Mouse (Mus musculus): ENCODE measurements at regions not wholly inside any gene's neighbourhood (a gene's known extent, or its start where the extent isn't known, plus 50 kb on each side); places are given as distances from the start of the nearest gene placed in this dataset.
"Not testable (repeated sequence)": the region's sequence is repeated elsewhere in the genome, so short reads cannot be mapped to it uniquely, and the experiment has no call there.

GRCm38 (mm10) chr9:33624378-33624777 lies 861.3 kb upstream of the Kirrel3 start:
- Histone ChIP-seq H3K4me3 (ENCODE audit: inconsistent target) (no peak overlapping the region), H3K36me3 (ENCODE audit: inconsistent target) (no peaks in the 10 kb centered on the region), H3K27ac (no peak overlapping the region), H3K79me2 (ENCODE audit: inconsistent target) (no peaks in the 10 kb centered on the region)
- 80% methylated on average over 1 of the region's 1 CpGs for WGBS (ENCODE audit: missing documents)

DNA sequence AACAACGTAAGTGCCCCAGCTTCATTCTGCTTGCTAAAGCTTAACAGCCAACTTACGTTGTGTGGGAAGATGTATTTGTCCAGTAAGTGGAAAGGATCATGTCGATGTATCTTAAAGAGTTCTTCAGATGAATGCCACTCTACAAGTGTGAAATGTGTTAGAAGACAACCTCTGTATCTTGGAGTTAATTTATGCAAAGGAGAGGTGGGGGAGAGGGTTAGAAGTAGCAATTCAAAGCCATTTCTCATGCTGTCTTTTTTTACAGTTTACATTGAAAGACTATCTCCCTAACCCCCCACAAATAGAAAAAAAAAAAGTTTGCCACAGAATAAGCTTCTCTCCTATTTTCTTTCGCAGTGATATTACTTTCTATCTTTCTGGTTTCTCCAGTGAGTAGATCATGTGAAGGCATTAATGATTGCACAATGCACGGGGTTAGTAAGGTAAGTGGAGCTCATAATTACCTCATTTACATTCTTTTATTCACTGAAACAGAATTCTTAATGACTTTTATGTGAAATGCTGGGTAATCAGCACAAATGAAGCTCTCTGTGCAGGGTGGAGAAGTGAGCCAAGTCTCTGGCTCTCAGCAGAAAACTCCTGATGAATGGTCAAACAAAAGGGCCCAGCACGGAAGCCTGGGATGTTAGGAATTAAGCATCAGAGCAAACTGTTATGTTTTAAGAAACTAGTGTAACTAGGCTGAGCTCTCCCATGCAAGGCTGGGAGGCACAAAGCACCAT lies 855.8 kb upstream of the Kirrel3 start:
- no peaks in the 10 kb centered on the region for H3K36me3 ChIP-seq (ENCODE audit: inconsistent target)
- 76% methylated on average over 6 of the region's 6 CpGs for WGBS (ENCODE audit: missing documents)
- H3K27ac ChIP-seq, result no peak overlapping the region
- no peak overlapping the region for H3K4me3 ChIP-seq (ENCODE audit: inconsistent target)
- no peaks in the 10 kb centered on the region for H3K79me2 ChIP-seq (ENCODE audit: inconsistent target)

GRCm38 (mm10) chr9:33662978-33663377 lies 822.7 kb upstream of the Kirrel3 start:
- Histone ChIP-seq H3K4me3 (ENCODE audit: inconsistent target) (no peak overlapping the region), H3K27ac (no peak overlapping the region), H3K79me2 (ENCODE audit: inconsistent target) (no peaks in the 10 kb centered on the region), H3K36me3 (ENCODE audit: inconsistent target) (no peaks in the 10 kb centered on the region)
- 91% methylated on average over 5 of the region's 5 CpGs for WGBS (ENCODE audit: missing documents)

GRCm38 (mm10) chr9:33681129-33681528 lies 804.6 kb upstream of the Kirrel3 start:
- H3K4me3 ChIP-seq (ENCODE audit: inconsistent target), result no peak overlapping the region
- H3K36me3 ChIP-seq (ENCODE audit: inconsistent target), result no peaks in the 10 kb centered on the region
- H3K27ac ChIP-seq, result no peak overlapping the region
- no peaks in the 10 kb centered on the region for H3K79me2 ChIP-seq (ENCODE audit: inconsistent target)
- 70% methylated on average over 1 of the region's 1 CpGs for WGBS (ENCODE audit: missing documents)

DNA sequence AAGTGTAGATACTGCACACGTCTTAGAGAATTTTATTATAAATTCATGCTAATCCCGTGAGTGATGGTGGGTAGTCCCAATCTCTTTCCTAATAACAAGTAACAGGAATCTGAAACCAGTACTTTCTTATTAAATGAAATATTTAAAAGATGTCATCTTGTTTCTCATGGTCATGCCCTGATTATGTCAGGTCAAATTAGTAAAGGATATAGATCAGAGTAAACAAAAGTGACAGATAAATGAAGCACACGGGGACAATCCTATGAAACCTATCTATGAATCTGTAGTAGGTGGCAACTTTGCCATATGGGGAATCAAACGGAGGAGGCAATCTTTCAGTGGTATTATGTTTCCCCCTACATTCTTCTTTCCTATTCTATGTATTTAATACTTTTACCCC lies 794.0 kb upstream of the Kirrel3 start:
- Histone ChIP-seq H3K27ac (no peak overlapping the region), H3K4me3 (ENCODE audit: inconsistent target) (no peak overlapping the region), H3K79me2 (ENCODE audit: inconsistent target) (no peaks in the 10 kb centered on the region), H3K36me3 (ENCODE audit: inconsistent target) (no peaks in the 10 kb centered on the region)
- 77% methylated on average over 4 of the region's 4 CpGs for WGBS (ENCODE audit: missing documents)

- no peak overlapping the region for H3K27ac ChIP-seq
- no peaks in the 10 kb centered on the region for H3K36me3 ChIP-seq (ENCODE audit: inconsistent target)
- no peak overlapping the region for H3K4me3 ChIP-seq (ENCODE audit: inconsistent target)
- 94% methylated on average over 2 of the region's 2 CpGs for whole genome bisulfite sequencing (ENCODE audit: missing documents)
- H3K79me2 ChIP-seq (ENCODE audit: inconsistent target), result no peaks in the 10 kb centered on the region
Measured at GRCm38 (mm10) chr9:33717614-33718013, 768.1 kb upstream of the Kirrel3 start.

DNA sequence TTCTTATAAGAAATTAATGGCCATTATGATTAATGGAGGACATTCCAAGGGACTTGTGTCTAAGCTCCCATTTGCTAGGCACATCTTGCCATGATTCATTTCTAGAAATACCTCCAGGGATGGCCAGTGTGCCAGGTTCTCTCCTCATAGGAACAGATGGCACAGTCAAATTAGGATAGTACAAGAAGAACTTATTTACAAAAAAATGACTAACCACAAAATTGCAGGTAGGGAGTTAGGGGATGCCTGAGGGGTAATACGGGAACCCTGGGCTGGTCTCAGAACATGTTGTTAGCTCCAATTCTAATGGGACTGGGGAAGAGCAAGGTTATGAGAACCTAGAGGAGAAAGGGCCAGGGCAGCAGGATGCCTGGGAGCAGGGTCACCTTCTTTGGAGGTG lies 760.9 kb upstream of the Kirrel3 start:
- H3K79me2 ChIP-seq (ENCODE audit: inconsistent target), result no peaks in the 10 kb centered on the region
- H3K36me3 ChIP-seq (ENCODE audit: inconsistent target), result no peaks in the 10 kb centered on the region
- H3K4me3 ChIP-seq (ENCODE audit: inconsistent target), result no peak overlapping the region
- no peak overlapping the region for H3K27ac ChIP-seq
- 90% methylated on average over 1 of the region's 1 CpGs for WGBS (ENCODE audit: missing documents)

- not testable (repeated sequence) for H3K36me3 ChIP-seq (ENCODE audit: inconsistent target); H3K79me2 ChIP-seq (ENCODE audit: inconsistent target)
- 90% methylated on average over 2 of the region's 37 CpGs for WGBS (ENCODE audit: missing documents)
Measured at GRCm38 (mm10) chr9:33728058-33728457, 757.6 kb upstream of the Kirrel3 start.

GRCm38 (mm10) chr9:33760701-33761100 lies 725.0 kb upstream of the Kirrel3 start:
- Histone ChIP-seq H3K4me3 (ENCODE audit: inconsistent target) (no peak overlapping the region), H3K36me3 (ENCODE audit: inconsistent target) (no peaks in the 10 kb centered on the region), H3K79me2 (ENCODE audit: inconsistent target) (no peaks in the 10 kb centered on the region), H3K27ac (no peak overlapping the region)

More at GRCm38 (mm10) chr9:33728058-33728457, 757.6 kb upstream of the Kirrel3 start:
- not testable (repeated sequence) for H3K27ac ChIP-seq; H3K4me3 ChIP-seq (ENCODE audit: inconsistent target)

GRCm38 (mm10) chr9:33766235-33766634 lies 719.5 kb upstream of the Kirrel3 start:
- WGBS (ENCODE audit: missing documents), result 83% methylated on average over 2 of the region's 2 CpGs
- Histone ChIP-seq H3K36me3 (ENCODE audit: inconsistent target) (no peaks in the 10 kb centered on the region), H3K27ac (no peak overlapping the region), H3K79me2 (ENCODE audit: inconsistent target) (no peaks in the 10 kb centered on the region), H3K4me3 (ENCODE audit: inconsistent target) (no peak overlapping the region)

DNA sequence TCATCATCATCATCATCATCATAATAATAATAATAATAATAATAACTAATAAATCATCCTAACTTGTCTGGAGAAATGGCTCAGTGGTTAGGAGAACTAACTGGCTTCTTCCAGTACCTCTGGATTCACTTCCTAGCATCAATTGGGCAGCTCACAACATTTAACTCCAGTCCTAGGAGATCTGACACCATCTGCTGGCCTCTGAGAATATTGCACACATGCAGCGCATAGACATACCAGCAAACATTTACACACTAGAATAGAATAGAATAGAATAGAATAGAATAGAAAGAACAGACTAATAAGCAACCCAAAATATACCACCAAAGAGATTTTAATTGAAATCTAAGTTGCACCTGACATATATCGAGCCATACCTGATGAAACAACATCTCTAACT lies 715.9 kb upstream of the Kirrel3 start:
- WGBS (ENCODE audit: missing documents), result 90% methylated on average over 2 of the region's 2 CpGs
- H3K4me3 ChIP-seq (ENCODE audit: inconsistent target), result no peak overlapping the region
- no peaks in the 10 kb centered on the region for H3K36me3 ChIP-seq (ENCODE audit: inconsistent target)
- H3K79me2 ChIP-seq (ENCODE audit: inconsistent target), result no peaks in the 10 kb centered on the region
- no peak overlapping the region for H3K27ac ChIP-seq

GRCm38 (mm10) chr9:33774178-33774577 lies 711.5 kb upstream of the Kirrel3 start:
- H3K79me2 ChIP-seq (ENCODE audit: inconsistent target), result no peaks in the 10 kb centered on the region
- no peaks in the 10 kb centered on the region for H3K36me3 ChIP-seq (ENCODE audit: inconsistent target)
- no peak overlapping the region for H3K4me3 ChIP-seq (ENCODE audit: inconsistent target)
- whole genome bisulfite sequencing (ENCODE audit: missing documents), result 76% methylated on average over 3 of the region's 5 CpGs
- H3K27ac ChIP-seq, result no peak overlapping the region

DNA sequence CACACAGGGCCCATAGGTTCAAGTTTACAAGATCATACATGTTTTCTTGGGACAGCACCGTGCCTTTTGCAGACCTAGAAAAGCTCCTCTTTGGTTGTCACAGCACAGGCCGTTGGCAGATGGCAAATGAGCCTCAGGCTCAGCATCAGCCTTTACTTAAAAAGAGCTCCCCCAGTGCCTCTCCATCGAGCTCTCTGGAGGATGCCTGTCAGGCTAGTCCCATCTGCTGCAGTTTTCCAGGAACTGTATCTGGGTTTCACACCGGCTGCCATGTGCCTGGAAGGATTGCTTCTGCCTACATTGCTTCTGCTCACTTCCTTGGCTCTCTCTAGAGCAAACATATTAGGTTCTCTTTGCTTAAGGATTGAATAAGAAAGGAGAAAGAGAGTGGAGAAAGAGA lies 695.1 kb upstream of the Kirrel3 start:
- no peak overlapping the region for H3K4me3 ChIP-seq (ENCODE audit: inconsistent target)
- 69% methylated on average over 4 of the region's 4 CpGs for WGBS (ENCODE audit: missing documents)
- no peak overlapping the region for H3K27ac ChIP-seq
- no peaks in the 10 kb centered on the region for H3K36me3 ChIP-seq (ENCODE audit: inconsistent target)
- no peaks in the 10 kb centered on the region for H3K79me2 ChIP-seq (ENCODE audit: inconsistent target)

DNA sequence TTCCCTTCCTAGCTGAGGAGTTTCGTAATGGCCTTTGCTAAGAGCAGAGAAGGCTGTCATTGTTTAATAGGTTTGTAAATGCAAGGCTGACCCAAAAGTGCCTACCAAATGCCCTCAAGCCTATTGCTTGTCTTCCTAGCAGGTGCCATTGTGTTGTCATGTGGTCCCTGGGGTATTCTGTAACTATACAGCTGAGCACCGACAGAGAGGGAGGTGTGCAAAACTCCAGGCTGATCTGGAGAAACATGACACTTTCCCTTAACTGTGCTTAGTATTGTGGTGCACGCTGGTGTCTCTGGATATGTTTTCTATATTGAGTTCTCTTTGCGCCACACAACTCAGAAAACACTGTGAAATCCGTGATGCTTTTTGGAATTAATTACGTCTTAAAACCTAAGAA lies 685.4 kb upstream of the Kirrel3 start:
- WGBS (ENCODE audit: missing documents), result 70% methylated on average over 6 of the region's 6 CpGs
- Histone ChIP-seq H3K36me3 (ENCODE audit: inconsistent target) (no peaks in the 10 kb centered on the region), H3K4me3 (ENCODE audit: inconsistent target) (no peak overlapping the region), H3K79me2 (ENCODE audit: inconsistent target) (no peaks in the 10 kb centered on the region), H3K27ac (no peak overlapping the region)

DNA sequence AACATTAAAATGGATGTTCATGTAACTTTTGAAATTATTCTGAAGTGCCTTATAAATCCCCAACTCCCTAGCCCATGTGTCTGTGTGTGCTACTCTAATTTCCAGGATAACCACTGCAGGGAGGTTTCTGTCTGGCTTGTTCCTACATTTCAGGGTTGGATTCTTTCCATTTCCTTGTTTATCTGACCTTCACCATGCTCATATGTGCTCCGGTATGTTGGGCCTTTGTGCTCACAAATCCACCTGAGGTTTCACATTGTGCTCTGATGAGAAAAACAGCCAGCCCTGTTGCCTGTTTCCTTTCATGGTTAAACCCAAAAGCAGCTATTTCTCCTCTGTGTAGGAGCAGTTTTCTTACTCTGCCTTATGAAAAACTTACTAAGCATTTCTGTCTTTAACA lies 684.9 kb upstream of the Kirrel3 start:
- H3K4me3 ChIP-seq (ENCODE audit: inconsistent target), result no peak overlapping the region
- H3K79me2 ChIP-seq (ENCODE audit: inconsistent target), result no peaks in the 10 kb centered on the region
- 81% methylated on average over 1 of the region's 1 CpGs for WGBS (ENCODE audit: missing documents)
- no peaks in the 10 kb centered on the region for H3K36me3 ChIP-seq (ENCODE audit: inconsistent target)
- H3K27ac ChIP-seq, result no peak overlapping the region

- no peaks in the 10 kb centered on the region for H3K36me3 ChIP-seq (ENCODE audit: inconsistent target)
- H3K79me2 ChIP-seq (ENCODE audit: inconsistent target), result no peaks in the 10 kb centered on the region
- H3K27ac ChIP-seq, result no peak overlapping the region
- H3K4me3 ChIP-seq (ENCODE audit: inconsistent target), result no peak overlapping the region
- 79% methylated on average over 5 of the region's 5 CpGs for WGBS (ENCODE audit: missing documents)
Measured at GRCm38 (mm10) chr9:33814739-33815368, 670.8 kb upstream of the Kirrel3 start.

Measured in macrophage (primary cell).